Mouse (Mus musculus): ENCODE measurements around the gene Gm17606.

DNA sequence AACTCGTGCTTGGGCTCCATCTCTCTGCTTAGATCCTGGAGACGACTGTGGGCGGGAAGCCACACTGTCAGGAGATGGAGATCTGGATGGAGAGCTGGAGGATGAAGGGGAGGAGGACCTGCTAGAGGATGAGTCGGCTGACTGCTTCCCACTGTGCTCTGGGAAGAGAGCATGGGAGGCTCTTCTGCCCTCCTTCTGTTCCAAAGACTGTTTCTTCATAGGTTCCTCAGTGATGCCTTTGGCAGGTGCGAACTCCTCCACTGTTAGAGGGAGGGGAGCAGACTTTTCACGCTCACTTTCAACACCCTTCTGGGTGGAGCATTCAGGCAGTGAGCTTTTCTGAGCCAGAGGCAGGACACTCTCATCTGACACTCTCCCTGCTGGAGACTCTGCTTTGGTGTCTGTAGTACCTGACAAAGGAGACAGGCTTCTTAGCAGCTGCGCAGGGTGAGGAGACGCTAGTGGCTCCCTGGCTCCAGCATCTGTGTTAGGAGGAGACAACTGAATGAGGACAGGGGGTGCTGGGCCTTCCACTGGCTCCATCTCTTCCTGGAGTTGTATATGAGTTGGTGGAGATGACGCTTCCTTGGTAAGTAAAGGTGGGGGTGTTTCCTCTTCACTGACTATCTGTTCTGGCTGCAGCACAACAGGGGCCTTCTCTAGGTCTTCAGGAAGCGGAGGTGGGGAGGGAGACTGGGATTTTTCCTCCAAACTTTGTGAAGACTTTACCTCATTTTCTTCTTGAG is 23.9 kb downstream of the Gm17606 start:
- TF ChIP-seq CHD2 (IDR thresholded peaks at IDR 0.05; ENCODE audit: low read length) (no peak), BHLHE40 (IDR thresholded peaks at IDR 0.05; ENCODE audit: low read depth, low read length) (no peak), E2F4 (IDR thresholded peaks at IDR 0.05; ENCODE audit: insufficient replicate concordance, low read depth, low read length) (no peak), POLR2A (IDR thresholded peaks at IDR 0.05; ENCODE audit: low read depth, low read length) (no peak), CTCF (conservative IDR thresholded peaks at IDR 0.05 in 1 of 2, IDR thresholded peaks at IDR 0.05 in 1 of 2; ENCODE audit: low read depth in 2 of 2, low read length in 2 of 2) (no peak), MAFK (IDR thresholded peaks at IDR 0.05; ENCODE audit: insufficient replicate concordance, low read length) (no peak), ZC3H11A (IDR thresholded peaks at IDR 0.05; ENCODE audit: low read depth, low read length) (no peak), ELF1 (IDR thresholded peaks at IDR 0.05; ENCODE audit: low read depth, low read length) (no peak), TCF12 (IDR thresholded peaks at IDR 0.05; ENCODE audit: low read depth, low read length) (no peak), MYC (IDR thresholded peaks at IDR 0.05; ENCODE audit: low read depth, low read length) (no peak), MAX (IDR thresholded peaks at IDR 0.05; ENCODE audit: low read length) (no peak)

Data from CH12.LX (cell line).